Comparison of ENCODE assay signal across 11 mouse cellular contexts in the genomic region with DNA sequence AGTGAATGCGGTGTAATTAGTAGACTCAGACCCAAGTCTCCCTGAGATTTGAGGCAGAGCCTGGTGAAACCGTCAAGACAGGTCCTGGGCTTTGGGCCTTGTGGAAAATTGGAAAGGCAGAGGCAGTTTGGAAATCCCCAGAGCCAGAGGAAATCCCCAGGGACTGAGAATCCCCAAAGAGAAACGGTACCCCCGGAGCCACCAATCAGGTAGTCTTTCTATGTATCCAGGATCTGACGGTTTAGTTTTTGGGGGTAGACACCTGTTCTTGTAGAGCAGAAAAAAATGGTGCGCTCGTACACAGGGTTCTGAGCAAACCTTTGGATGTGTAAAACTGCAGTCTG. TPM values are rescaled to one million over a fixed set of nuclear protein-coding genes. Genes with fewer than 3 reads are reported as not detected.
DNase-seq lines count a peak whose midpoint lies in the region; ATAC-seq and TF ChIP-seq lines count a peak whose summit lies in the region.
"Had no signal": no experiment of that assay in that cellular context is flagged by ENCODE, and none has a peak within 500 bp of the region (broad histone marks: within the 10 kb centered on the region; RNA-seq: fewer than 3 reads in every experiment).

No protein-coding gene starts in this region.

- H3K4me2 ChIP-seq in hindbrain, embryonic 15.5 days: peak overlapping the region; percentile 77; the same call in 1 of the 2 replicates
- no peak overlapping the region; the same call in 1 of the 2 replicates for H3K4me2 ChIP-seq in neural tube, embryonic 13.5 days

- H3K27ac ChIP-seq in layer of hippocampus, adult 2 months: peak overlapping the region; percentile 82
- peak overlapping the region; percentile 81 for H3K27ac ChIP-seq in embryonic facial prominence, embryonic 10.5 days (replicated peaks)
- H3K27ac ChIP-seq in hindbrain, embryonic 15.5 days (replicated peaks): peak overlapping the region; percentile 71
- H3K27ac ChIP-seq in neural tube, embryonic 13.5 days (replicated peaks): peak overlapping the region; percentile 75

- no peak for ATAC-seq in hindbrain, embryonic 15.5 days (ENCODE audit: low FRiP score, low read depth)
- no peak for ATAC-seq in neural tube, embryonic 13.5 days (ENCODE audit: low read depth)
- ATAC-seq in erythroblast, adult 5-6 weeks (replicated peaks; ENCODE audit: low FRiP score, poor library complexity, severe bottlenecking): no peak

- H3K27me3 ChIP-seq in embryonic facial prominence, embryonic 10.5 days (replicated peaks; ENCODE audit: low read depth, poor library complexity, severe bottlenecking): no peaks in the 10 kb centered on the region
- no peaks in the 10 kb centered on the region for H3K27me3 ChIP-seq in hindbrain, embryonic 15.5 days
- no peaks in the 10 kb centered on the region for H3K27me3 ChIP-seq in neural tube, embryonic 13.5 days

- H3K4me1 ChIP-seq in embryonic facial prominence, embryonic 10.5 days: peaks cover 38% of the 10 kb centered on the region
- peaks cover 38% of the 10 kb centered on the region for H3K4me1 ChIP-seq in hindbrain, embryonic 15.5 days (replicated peaks)
- H3K4me1 ChIP-seq in neural tube, embryonic 13.5 days (replicated peaks): peaks cover 44% of the 10 kb centered on the region

- H3K9me3 ChIP-seq in embryonic facial prominence, embryonic 10.5 days: no peaks in the 10 kb centered on the region
- no peaks in the 10 kb centered on the region for H3K9me3 ChIP-seq in hindbrain, embryonic 15.5 days
- no peaks in the 10 kb centered on the region for H3K9me3 ChIP-seq in neural tube, embryonic 13.5 days

- H3K4me3 ChIP-seq in layer of hippocampus, adult 2 months: peak overlapping the region; percentile 22; the same call in 1 of the 2 replicates
- H3K4me3 ChIP-seq in embryonic facial prominence, embryonic 10.5 days: no peak overlapping the region
- H3K4me3 ChIP-seq in hindbrain, embryonic 15.5 days: no peak overlapping the region
- H3K4me3 ChIP-seq in neural tube, embryonic 13.5 days: no peak overlapping the region

- TF ChIP-seq CTCF in layer of hippocampus, adult 2 months (conservative IDR thresholded peaks at IDR 0.05): no peak

- H3K36me3 ChIP-seq in embryonic facial prominence, embryonic 10.5 days (replicated peaks): no peaks in the 10 kb centered on the region
- no peaks in the 10 kb centered on the region for H3K36me3 ChIP-seq in hindbrain, embryonic 15.5 days
- H3K36me3 ChIP-seq in neural tube, embryonic 13.5 days: no peaks in the 10 kb centered on the region

- WGBS in embryonic facial prominence, embryonic 10.5 days: 72% methylated on average over 7 of the region's 7 CpGs
- WGBS in hindbrain, embryonic 15.5 days: 71% methylated on average over 7 of the region's 7 CpGs
- 76% methylated on average over 7 of the region's 7 CpGs for WGBS in neural tube, embryonic 13.5 days

- no peak for DNase-seq in layer of hippocampus, adult 2 months (ENCODE audit: low spot score in 2 of 2)
- no peak for DNase-seq in layer of hippocampus, adult 9-11 months
- no peak for DNase-seq in embryonic facial prominence, embryonic 10.5 days (ENCODE audit: low spot score)
- DNase-seq in spleen, postnatal 36 days (ENCODE audit: low spot score in 2 of 2): no peak
- no peak for DNase-seq in yolk sac, embryonic 10.5 days (ENCODE audit: low spot score)

- H3K9ac ChIP-seq in hindbrain, embryonic 15.5 days: no peak overlapping the region
- no peak overlapping the region for H3K9ac ChIP-seq in neural tube, embryonic 13.5 days

RNA-seq across cellular contexts. Expression of a gene that starts 5.0 kb away (rescaled TPM):
- total RNA-seq in layer of hippocampus, adult 2 months (2021): not detected
- polyA plus RNA-seq in embryonic facial prominence, embryonic 10.5 days (2016; fragmentation: Nextera tagmentation; extraction: Ambion mirVana): 1.3 and 1.6 TPM in 2 replicates
- polyA plus RNA-seq in hindbrain, embryonic 15.5 days (2015; fragmentation: Nextera tagmentation; extraction: Ambion mirVana): 1.4 and 1.9 TPM in 2 replicates
- 1.7 and 2.8 TPM in 2 replicates for polyA plus RNA-seq in neural tube, embryonic 13.5 days (2015; fragmentation: Nextera tagmentation; extraction: Ambion mirVana)
- not detected in 2 replicates for total RNA-seq in erythroblast, adult 5-6 weeks (2015; ENCODE audit: low replicate concordance)
- not detected in 2 replicates for total RNA-seq in erythroblast, adult 5-6 weeks (2017; ENCODE audit: low replicate concordance)
- total RNA-seq: adrenal gland, postnatal 10 days; gastrocnemius, adult 8-10 months had no signal
- polyA plus RNA-seq: spleen, adult 2 months had no signal

RNA-seq across cellular contexts. Expression of a gene that starts 29.5 kb away (rescaled TPM):
- total RNA-seq in layer of hippocampus, adult 2 months (2021): 100 to 1,000 TPM; 137 to 156 TPM
- polyA plus RNA-seq in embryonic facial prominence, embryonic 10.5 days (2016; fragmentation: Nextera tagmentation; extraction: Ambion mirVana): 25.7 and 27.2 TPM in 2 replicates
- polyA plus RNA-seq in hindbrain, embryonic 15.5 days (2015; fragmentation: Nextera tagmentation; extraction: Ambion mirVana): 43.7 and 48.3 TPM in 2 replicates
- 43.2 and 44.2 TPM in 2 replicates for polyA plus RNA-seq in neural tube, embryonic 13.5 days (2015; fragmentation: Nextera tagmentation; extraction: Ambion mirVana)
- total RNA-seq in erythroblast, adult 5-6 weeks (2015; ENCODE audit: low replicate concordance): 17.5 and 18.6 TPM in 2 replicates
- total RNA-seq in erythroblast, adult 5-6 weeks (2017; ENCODE audit: low replicate concordance): 14.6 and 22.2 TPM in 2 replicates
